Comparison of ENCODE assay signal across 9 mouse cellular contexts in genomic region chr11:77467157-77467556, GRCm38 (mm10). TPM values are rescaled to one million over a fixed set of nuclear protein-coding genes. Genes with fewer than 3 reads are reported as not detected.
A peak's percentile ranks its signal among the peaks of the same experiment; 100 is the strongest.
DNase-seq lines count a peak whose midpoint lies in the region; ATAC-seq and TF ChIP-seq lines count a peak whose summit lies in the region.
"Had no signal": no experiment of that assay in that cellular context is flagged by ENCODE, and none has a peak within 500 bp of the region (broad histone marks: within the 10 kb centered on the region; RNA-seq: fewer than 3 reads in every experiment).

No protein-coding gene starts in this region.

- TF ChIP-seq CTCF in thymus, adult 2 months (IDR thresholded peaks at IDR 0.05; ENCODE audit: borderline replicate concordance, control insufficient read depth, extremely low read depth, insufficient read depth, low read length, poor library complexity): peak; percentile 69

- peaks cover 8% of the 10 kb centered on the region for H3K36me3 ChIP-seq in midbrain, embryonic 11.5 days (ENCODE audit: control insufficient read depth, insufficient read depth, low read length)
- H3K36me3 ChIP-seq in midbrain, embryonic 13.5 days: peaks cover 26% of the 10 kb centered on the region
- H3K36me3 ChIP-seq in neural tube, embryonic 11.5 days (ENCODE audit: control insufficient read depth, insufficient read depth, low read length): peaks cover 5% of the 10 kb centered on the region
- H3K36me3 ChIP-seq in thymus, adult 2 months (ENCODE audit: control insufficient read depth, insufficient read depth, low read length): no peaks in the 10 kb centered on the region

- H3K4me1 ChIP-seq in midbrain, embryonic 11.5 days (ENCODE audit: control insufficient read depth, insufficient read depth, low read length): peaks cover 7% of the 10 kb centered on the region
- H3K4me1 ChIP-seq in midbrain, embryonic 13.5 days (replicated peaks): peaks cover 16% of the 10 kb centered on the region
- H3K4me1 ChIP-seq in brown adipose tissue, adult 24 weeks (ENCODE audit: control insufficient read depth, insufficient read depth, insufficient read length, low read length): peaks cover 6% of the 10 kb centered on the region
- no peaks in the 10 kb centered on the region for H3K4me1 ChIP-seq in neural tube, embryonic 11.5 days (ENCODE audit: control insufficient read depth, insufficient read depth, low read length)
- peaks cover 14% of the 10 kb centered on the region for H3K4me1 ChIP-seq in thymus, adult 2 months (replicated peaks; ENCODE audit: control insufficient read depth, insufficient read depth, low read length)

- intact Hi-C loops in gastrocnemius, postnatal 36 days (cut with DNase I): loop anchor here (5.0 kb wide), 1 partner anchor 370 kb away; no protein-coding TSS in a partner anchor

- 4% methylated on average over 25 of the region's 25 CpGs for WGBS in midbrain, embryonic 11.5 days
- 5% methylated on average over 25 of the region's 25 CpGs for WGBS in midbrain, embryonic 13.5 days
- WGBS in neural tube, embryonic 11.5 days: 4% methylated on average over 25 of the region's 25 CpGs
- WGBS in thymus, adult 2 months: 3% methylated on average over 25 of the region's 25 CpGs

- no peaks in the 10 kb centered on the region for H3K9me3 ChIP-seq in midbrain, embryonic 11.5 days (ENCODE audit: control insufficient read depth, low read length)
- H3K9me3 ChIP-seq in midbrain, embryonic 13.5 days: no peaks in the 10 kb centered on the region
- no peaks in the 10 kb centered on the region for H3K9me3 ChIP-seq in neural tube, embryonic 11.5 days (ENCODE audit: control insufficient read depth, low read length)

- peak; percentile 88 for DNase-seq in midbrain, embryonic 11.5 days (ENCODE audit: low spot score, missing footprints)
- DNase-seq in gastrocnemius, postnatal 36 days: peak; percentile 66 to 70
- peak; percentile 71 for DNase-seq in kidney, adult 11 months
- peak; percentile 77 for DNase-seq in liver
- DNase-seq in neural tube, embryonic 11.5 days (ENCODE audit: low spot score): peak; percentile 53
- peak; percentile 93 for DNase-seq in thymus, adult 2 months

- peak; percentile 2; the same call in 1 of the 2 replicates for ATAC-seq in midbrain, embryonic 11.5 days (ENCODE audit: low FRiP score)
- ATAC-seq in midbrain, embryonic 13.5 days: no peak
- no peak for ATAC-seq in neural tube, embryonic 11.5 days (ENCODE audit: insufficient read depth, low FRiP score, low TSS enrichment)

- no peak for TF ChIP-seq POLR2A in thymus, adult 2 months (IDR thresholded peaks at IDR 0.05; ENCODE audit: control insufficient read depth, extremely low read depth, insufficient read depth, low read length, poor library complexity)

- no peak overlapping the region for H3K9ac ChIP-seq in midbrain, embryonic 11.5 days (ENCODE audit: low read length)
- no peak overlapping the region for H3K9ac ChIP-seq in midbrain, embryonic 13.5 days (replicated peaks)
- H3K9ac ChIP-seq in neural tube, embryonic 11.5 days (ENCODE audit: low read length): no peak overlapping the region

- no peak overlapping the region for H3K4me2 ChIP-seq in midbrain, embryonic 11.5 days
- no peak overlapping the region for H3K4me2 ChIP-seq in midbrain, embryonic 13.5 days (replicated peaks)
- H3K4me2 ChIP-seq in neural tube, embryonic 11.5 days (ENCODE audit: low read depth): no peak overlapping the region

- peaks cover 46% of the 10 kb centered on the region for H3K27me3 ChIP-seq in midbrain, embryonic 11.5 days (ENCODE audit: control insufficient read depth, insufficient read depth, low read length)
- peaks cover 71% of the 10 kb centered on the region for H3K27me3 ChIP-seq in midbrain, embryonic 13.5 days
- H3K27me3 ChIP-seq in neural tube, embryonic 11.5 days (ENCODE audit: control insufficient read depth, insufficient read depth, low read length): peaks cover 40% of the 10 kb centered on the region
- peaks cover 13% of the 10 kb centered on the region for H3K27me3 ChIP-seq in thymus, adult 2 months (ENCODE audit: control insufficient read depth, insufficient read depth, low read length)

- H3K27ac ChIP-seq in midbrain, embryonic 11.5 days (ENCODE audit: low read depth, low read length): no peak overlapping the region
- H3K27ac ChIP-seq in midbrain, embryonic 13.5 days: no peak overlapping the region
- no peak overlapping the region for H3K27ac ChIP-seq in brown adipose tissue, adult 24 weeks (replicated peaks; ENCODE audit: low read depth, low read length)
- no peak overlapping the region for H3K27ac ChIP-seq in neural tube, embryonic 11.5 days (ENCODE audit: low read depth, low read length)
- H3K27ac ChIP-seq in thymus, adult 2 months (ENCODE audit: control insufficient read depth, insufficient read depth, low read length): no peak overlapping the region

- no peak overlapping the region for H3K4me3 ChIP-seq in midbrain, embryonic 11.5 days (ENCODE audit: low read depth, low read length)
- H3K4me3 ChIP-seq in midbrain, embryonic 13.5 days (replicated peaks): no peak overlapping the region
- H3K4me3 ChIP-seq in brown adipose tissue, adult 24 weeks (ENCODE audit: insufficient read depth, low read depth, low read length): peak overlapping the region; percentile 31; the same call in 1 of the 2 replicates
- no peak overlapping the region for H3K4me3 ChIP-seq in neural tube, embryonic 11.5 days (ENCODE audit: low read depth, low read length)
- no peak overlapping the region for H3K4me3 ChIP-seq in thymus, adult 2 months (ENCODE audit: control insufficient read depth, insufficient read depth, low read length)
- H3K4me3 ChIP-seq: erythroblast, embryonic 14.5 days had no signal

RNA-seq across cellular contexts. Expression of gene Coro6, which starts 4.9 kb away (rescaled TPM):
- 0.06 TPM in 1 of 2 replicates, not detected in the other for polyA plus RNA-seq in midbrain, embryonic 11.5 days (2014; fragmentation: Nextera tagmentation; extraction: Ambion mirVana)
- polyA plus RNA-seq in midbrain, embryonic 13.5 days (2015; fragmentation: Nextera tagmentation; extraction: Ambion mirVana): 0.06 TPM in 1 of 2 replicates, not detected in the other
- 1.7 and 5.1 TPM in 2 replicates for polyA plus RNA-seq in brown adipose tissue, adult 24 weeks (2012; ENCODE audit: insufficient read depth, insufficient read length, missing spikeins)
- 100 to 1,000 TPM; 140 to 181 TPM for total RNA-seq in gastrocnemius, postnatal 36 days (2021)
- 0.41 and 0.43 TPM in 2 replicates for polyA plus RNA-seq in neural tube, embryonic 11.5 days (2014; fragmentation: Nextera tagmentation; extraction: Ambion mirVana)
- 3.1 and 23.9 TPM in 2 replicates for polyA plus RNA-seq in thymus, adult 2 months (2012; rRNA removed)
- polyA plus RNA-seq: erythroblast, embryonic 14.5 days had no signal

RNA-seq across cellular contexts. Expression of gene Ankrd13b, which starts 22.3 kb away (rescaled TPM):
- polyA plus RNA-seq in midbrain, embryonic 11.5 days (2014; fragmentation: Nextera tagmentation; extraction: Ambion mirVana): 9.5 and 13.5 TPM in 2 replicates
- polyA plus RNA-seq in midbrain, embryonic 13.5 days (2015; fragmentation: Nextera tagmentation; extraction: Ambion mirVana): 20.8 and 27.6 TPM in 2 replicates
- polyA plus RNA-seq in brown adipose tissue, adult 24 weeks (2012; ENCODE audit: insufficient read depth, insufficient read length, missing spikeins): 1.2 and 1.6 TPM in 2 replicates
- total RNA-seq in gastrocnemius, postnatal 36 days (2021): 1 to 10 TPM; 7.3 to 8.3 TPM
- 19.4 and 20.5 TPM in 2 replicates for polyA plus RNA-seq in neural tube, embryonic 11.5 days (2014; fragmentation: Nextera tagmentation; extraction: Ambion mirVana)
- 47.4 and 52.7 TPM in 2 replicates for polyA plus RNA-seq in thymus, adult 2 months (2012; rRNA removed)

RNA-seq across cellular contexts. Expression of gene Git1, which starts 26.2 kb away (rescaled TPM):
- polyA plus RNA-seq in midbrain, embryonic 11.5 days (2014; fragmentation: Nextera tagmentation; extraction: Ambion mirVana): 11.3 and 13.8 TPM in 2 replicates
- polyA plus RNA-seq in midbrain, embryonic 13.5 days (2015; fragmentation: Nextera tagmentation; extraction: Ambion mirVana): 13.6 and 14.9 TPM in 2 replicates
- 13.6 and 15.6 TPM in 2 replicates for polyA plus RNA-seq in brown adipose tissue, adult 24 weeks (2012; ENCODE audit: insufficient read depth, insufficient read length, missing spikeins)
- total RNA-seq in gastrocnemius, postnatal 36 days (2021): 10 to 100 TPM; 23.9 to 25.5 TPM
- polyA plus RNA-seq in neural tube, embryonic 11.5 days (2014; fragmentation: Nextera tagmentation; extraction: Ambion mirVana): 18.7 and 21.2 TPM in 2 replicates
- 99.0 and 100 TPM in 2 replicates for polyA plus RNA-seq in thymus, adult 2 months (2012; rRNA removed)

RNA-seq across cellular contexts. Expression of gene Abhd15, which starts 47.8 kb away (rescaled TPM):
- 1.9 and 2.1 TPM in 2 replicates for polyA plus RNA-seq in midbrain, embryonic 11.5 days (2014; fragmentation: Nextera tagmentation; extraction: Ambion mirVana)
- 2.4 and 2.6 TPM in 2 replicates for polyA plus RNA-seq in midbrain, embryonic 13.5 days (2015; fragmentation: Nextera tagmentation; extraction: Ambion mirVana)
- polyA plus RNA-seq in brown adipose tissue, adult 24 weeks (2012; ENCODE audit: insufficient read depth, insufficient read length, missing spikeins): 13.4 and 16.1 TPM in 2 replicates
- under 1 TPM; 0.28 to 0.52 TPM for total RNA-seq in gastrocnemius, postnatal 36 days (2021)
- 2.8 and 4.0 TPM in 2 replicates for polyA plus RNA-seq in neural tube, embryonic 11.5 days (2014; fragmentation: Nextera tagmentation; extraction: Ambion mirVana)
- polyA plus RNA-seq in thymus, adult 2 months (2012; rRNA removed): 14.2 and 18.9 TPM in 2 replicates

RNA-seq across cellular contexts. Expression of gene Trp53i13, which starts 48.6 kb away (rescaled TPM):
- 25.5 and 27.3 TPM in 2 replicates for polyA plus RNA-seq in midbrain, embryonic 11.5 days (2014; fragmentation: Nextera tagmentation; extraction: Ambion mirVana)
- polyA plus RNA-seq in midbrain, embryonic 13.5 days (2015; fragmentation: Nextera tagmentation; extraction: Ambion mirVana): 16.2 and 16.3 TPM in 2 replicates
- 7.7 and 8.4 TPM in 2 replicates for polyA plus RNA-seq in brown adipose tissue, adult 24 weeks (2012; ENCODE audit: insufficient read depth, insufficient read length, missing spikeins)
- total RNA-seq in gastrocnemius, postnatal 36 days (2021): 1 to 10 TPM; 2.9 to 3.6 TPM
- 27.8 and 31.9 TPM in 2 replicates for polyA plus RNA-seq in neural tube, embryonic 11.5 days (2014; fragmentation: Nextera tagmentation; extraction: Ambion mirVana)
- 72.7 and 74.2 TPM in 2 replicates for polyA plus RNA-seq in thymus, adult 2 months (2012; rRNA removed)
